Mouse (Mus musculus) brain, embryonic 18.5 days (tissue): Measurements from ENCODE around the gene Mark2.
A peak's percentile ranks its signal among the peaks of the same experiment; 100 is the strongest.
"Not testable (repeated sequence)": the region's sequence is repeated elsewhere in the genome, so short reads cannot be mapped to it uniquely, and the experiment has no call there.

Experiments
- DNase-seq: peaks from one replicate; pipeline ENCODE4 v3.0.0-alpha.2; 2012; ENCODE audit warnings: low read depth, low spot score

Gene Mark2

GRCm38 (mm10) chr19:7341512-7342397, at the start of gene Mark2:
Gene Mark2 (minus strand): TSS chr19:7341860.
- DNase-seq: peak; percentile 99

GRCm38 (mm10) chr19:7388488-7388887, 46.8 kb upstream of the Mark2 start:
- DNase-seq: no peak

GRCm38 (mm10) chr19:7386042-7386441, 44.4 kb upstream of the Mark2 start:
- no peak for DNase-seq

GRCm38 (mm10) chr19:7382903-7383865, 41.5 kb upstream of the Mark2 start, which contains the start of gene Spindoc:
Gene Spindoc (minus strand): TSS chr19:7382994.
- DNase-seq: peak; percentile 85

- peak; percentile 37 for DNase-seq
Measured at GRCm38 (mm10) chr19:7382248-7382902, 40.7 kb upstream of the Mark2 start.

GRCm38 (mm10) chr19:7381906-7382247, 40.2 kb upstream of the Mark2 start:
- peak; percentile 2 for DNase-seq

GRCm38 (mm10) chr19:7377639-7378038, 36.0 kb upstream of the Mark2 start:
- DNase-seq: no peak

- no peak for DNase-seq
Measured at GRCm38 (mm10) chr19:7374491-7374890, 32.8 kb upstream of the Mark2 start.

GRCm38 (mm10) chr19:7369469-7369868, 27.8 kb upstream of the Mark2 start:
- not testable (repeated sequence) for DNase-seq

- DNase-seq: no peak
Measured at GRCm38 (mm10) chr19:7353636-7354035, 12.0 kb upstream of the Mark2 start.

GRCm38 (mm10) chr19:7352809-7353495, 11.3 kb upstream of the Mark2 start:
- no peak for DNase-seq

- DNase-seq: no peak
Measured at GRCm38 (mm10) chr19:7349993-7350392, 8.3 kb upstream of the Mark2 start.

- peak; percentile 51 for DNase-seq
Measured at GRCm38 (mm10) chr19:7345235-7345755, 3.6 kb upstream of the Mark2 start.

GRCm38 (mm10) chr19:7342646-7343045, 986 bp upstream of the Mark2 start:
- no peak for DNase-seq

- no peak for DNase-seq
Measured at GRCm38 (mm10) chr19:7340780-7341475, 732 bp downstream of the Mark2 start.

- DNase-seq: no peak
Measured at GRCm38 (mm10) chr19:7340371-7340779, 1.3 kb downstream of the Mark2 start.

GRCm38 (mm10) chr19:7339867-7340266, 1.8 kb downstream of the Mark2 start:
- DNase-seq: no peak

- DNase-seq: no peak
Measured at GRCm38 (mm10) chr19:7339026-7339425, 2.6 kb downstream of the Mark2 start.

GRCm38 (mm10) chr19:7337781-7338342, 3.8 kb downstream of the Mark2 start:
- no peak for DNase-seq

GRCm38 (mm10) chr19:7335656-7336055, 6.0 kb downstream of the Mark2 start:
- DNase-seq: no peak
